ENCODE assay signal across 8 mouse cellular contexts in genomic region chr2:84740608-84741333, GRCm38 (mm10). TPM values are rescaled to one million over a fixed set of nuclear protein-coding genes. Genes with fewer than 3 reads are reported as not detected.
DNase-seq lines count a peak whose midpoint lies in the region; ATAC-seq and TF ChIP-seq lines count a peak whose summit lies in the region.

No protein-coding gene starts in this region.

- no peak for TF ChIP-seq EP300 in heart, adult 2 months (IDR thresholded peaks at IDR 0.05; ENCODE audit: insufficient read depth, low read depth, low read length)

- H3K27ac ChIP-seq in heart, adult 2 months = no peak overlapping the region
- peak overlapping the region; percentile 100 for H3K27ac ChIP-seq in heart, embryonic 15.5 days
- H3K27ac ChIP-seq in limb, embryonic 10.5 days = peak overlapping the region; percentile 100
- H3K27ac ChIP-seq in midbrain, embryonic 16.5 days (ENCODE audit: low read length) = 0 out of 2 replicates have a peak overlapping the region, but pooled peaks have one; percentile 96

- no peak overlapping the region for H3K4me3 ChIP-seq in heart, adult 2 months
- H3K4me3 ChIP-seq in heart, embryonic 15.5 days = peak overlapping the region; percentile 18; the same call in 1 of the 2 replicates
- peak overlapping the region; percentile 95 for H3K4me3 ChIP-seq in limb, embryonic 10.5 days
- no peak overlapping the region for H3K4me3 ChIP-seq in midbrain, embryonic 16.5 days (ENCODE audit: low read depth, low read length)

- intact Hi-C loops in heart, adult 2 months (cut with DNase I) = loop anchor here (2.0 kb wide), 1 partner anchor 58 kb away; the partner anchor contains the start of gene Ube2l6
- intact Hi-C loops in heart, postnatal 25 days (cut with DNase I) = loop anchor here (2.0 to 5.0 kb wide), 2 partner anchors 16 to 57 kb away; partner anchors contain the start of gene Ube2l6

- peak; percentile 60 for TF ChIP-seq CTCF in heart, adult 2 months (IDR thresholded peaks at IDR 0.05)

- TF ChIP-seq POLR2A in heart, adult 2 months (IDR thresholded peaks at IDR 0.05; ENCODE audit: insufficient read depth, low read depth, low read length) = no peak

- no peaks in the 10 kb centered on the region for H3K9me3 ChIP-seq in heart, embryonic 15.5 days (replicated peaks)
- H3K9me3 ChIP-seq in limb, embryonic 10.5 days (replicated peaks) = no peaks in the 10 kb centered on the region
- no peaks in the 10 kb centered on the region for H3K9me3 ChIP-seq in midbrain, embryonic 16.5 days (replicated peaks; ENCODE audit: control insufficient read depth, low read length, poor library complexity, severe bottlenecking)

- peak; percentile 44 for ATAC-seq in activated CD4-positive, CD25-positive, alpha-beta regulatory T cell, adult 4 months
- no peak for ATAC-seq in heart, embryonic 15.5 days (replicated peaks; ENCODE audit: insufficient number of reproducible peaks, insufficient read depth, low FRiP score, low read depth)
- ATAC-seq in midbrain, embryonic 16.5 days = no peak

- H3K79me2 ChIP-seq in heart, adult 2 months (replicated peaks; ENCODE audit: control insufficient read depth, insufficient read depth, low read length) = no peaks in the 10 kb centered on the region

- no peaks in the 10 kb centered on the region for H3K36me3 ChIP-seq in heart, adult 2 months (ENCODE audit: control insufficient read depth, insufficient read depth, low read length)
- H3K36me3 ChIP-seq in heart, embryonic 15.5 days = no peaks in the 10 kb centered on the region
- peaks cover 26% of the 10 kb centered on the region for H3K36me3 ChIP-seq in limb, embryonic 10.5 days
- H3K36me3 ChIP-seq in midbrain, embryonic 16.5 days (ENCODE audit: control insufficient read depth, insufficient read depth, low read length) = no peaks in the 10 kb centered on the region

- H3K9ac ChIP-seq in heart, adult 2 months (ENCODE audit: low read depth, low read length) = no peak overlapping the region
- H3K9ac ChIP-seq in heart, embryonic 15.5 days = 0 out of 2 replicates have a peak overlapping the region, but pooled peaks have one; percentile 8
- H3K9ac ChIP-seq in midbrain, embryonic 16.5 days (ENCODE audit: low read depth, low read length) = no peak overlapping the region

- H3K4me2 ChIP-seq in heart, embryonic 15.5 days = peak overlapping the region; percentile 91
- peak overlapping the region; percentile 89 for H3K4me2 ChIP-seq in midbrain, embryonic 16.5 days (ENCODE audit: low read length)

- WGBS in heart, adult 2 months = 68% methylated on average over 15 of the region's 15 CpGs
- WGBS in heart, embryonic 15.5 days = 71% methylated on average over 15 of the region's 15 CpGs
- 87% methylated on average over 15 of the region's 15 CpGs for WGBS in limb, embryonic 10.5 days
- WGBS in midbrain, embryonic 16.5 days = 74% methylated on average over 15 of the region's 15 CpGs

- DNase-seq in heart, adult 2 months = no peak
- DNase-seq in heart, postnatal 25 days (ENCODE audit: low spot score) = no peak
- DNase-seq in limb, embryonic 10.5 days (ENCODE audit: low spot score) = no peak
- DNase-seq in natural killer cell, adult 2 months (ENCODE audit: low spot score in 2 of 2) = no peak
- DNase-seq in frontal cortex, postnatal 14 days (ENCODE audit: low spot score in 2 of 2) = no peak

- no peaks in the 10 kb centered on the region; the same call in 1 of the 2 replicates for H3K4me1 ChIP-seq in heart, adult 2 months (ENCODE audit: control insufficient read depth, insufficient read depth, low read length)
- H3K4me1 ChIP-seq in heart, embryonic 15.5 days (replicated peaks) = peaks cover 67% of the 10 kb centered on the region
- H3K4me1 ChIP-seq in limb, embryonic 10.5 days = peaks cover 76% of the 10 kb centered on the region
- peaks cover 60% of the 10 kb centered on the region for H3K4me1 ChIP-seq in midbrain, embryonic 16.5 days (ENCODE audit: control insufficient read depth, insufficient read depth, low read length)

- H3K27me3 ChIP-seq in heart, adult 2 months (ENCODE audit: control insufficient read depth, insufficient read depth, low read length) = peaks cover 2% of the 10 kb centered on the region
- 0 out of 2 replicates have a peak, but pooled peaks cover 7% of the 10 kb centered on the region for H3K27me3 ChIP-seq in heart, embryonic 15.5 days
- H3K27me3 ChIP-seq in limb, embryonic 10.5 days (ENCODE audit: low read depth, poor library complexity, severe bottlenecking) = no peaks in the 10 kb centered on the region
- H3K27me3 ChIP-seq in midbrain, embryonic 16.5 days (ENCODE audit: control insufficient read depth, insufficient read depth, low read depth, low read length) = no peaks in the 10 kb centered on the region

RNA-seq across cellular contexts. Expression of gene Gm19426, which starts 2.7 kb away (rescaled TPM):
- total RNA-seq in heart, adult 2 months (2021) = 1 to 10 TPM; 1.8 to 2.0 TPM
- polyA plus RNA-seq in heart, adult 2 months (2012; rRNA removed) = 1.5 and 1.7 TPM in 2 replicates
- 1 to 10 TPM; 1.8 to 1.9 TPM for total RNA-seq in heart, postnatal 25 days (2021)
- not detected for polyA plus RNA-seq in activated CD4-positive, CD25-positive, alpha-beta regulatory T cell, adult 4 months (2017; shearing (Covaris generic))
- 5.1 and 5.3 TPM in 2 replicates for polyA plus RNA-seq in heart, embryonic 15.5 days (2015; fragmentation: Nextera tagmentation; extraction: Ambion mirVana)
- polyA plus RNA-seq in limb, embryonic 10.5 days (2016; fragmentation: Nextera tagmentation; extraction: Ambion mirVana) = 7.6 and 8.2 TPM in 2 replicates
- 4.3 and 4.8 TPM in 2 replicates for polyA plus RNA-seq in midbrain, embryonic 16.5 days (2015; fragmentation: Nextera tagmentation; extraction: Ambion mirVana)

RNA-seq across cellular contexts. Expression of gene Ypel4, which starts 6.9 kb away (rescaled TPM):
- under 1 TPM; 0.44 to 0.45 TPM for total RNA-seq in heart, adult 2 months (2021)
- 1.5 and 1.7 TPM in 2 replicates for polyA plus RNA-seq in heart, adult 2 months (2012; rRNA removed)
- 1 to 10 TPM in 1 of 2 experiments, under 1 TPM in 1; 0.94 to 1.1 TPM for total RNA-seq in heart, postnatal 25 days (2021)
- 1 to 10 TPM in 1 of 2 experiments, under 1 TPM in 1; 0.64 to 1.1 TPM for polyA plus RNA-seq in activated CD4-positive, CD25-positive, alpha-beta regulatory T cell, adult 4 months (2017; shearing (Covaris generic))
- 3.0 and 3.8 TPM in 2 replicates for polyA plus RNA-seq in heart, embryonic 15.5 days (2015; fragmentation: Nextera tagmentation; extraction: Ambion mirVana)
- polyA plus RNA-seq in limb, embryonic 10.5 days (2016; fragmentation: Nextera tagmentation; extraction: Ambion mirVana) = 5.7 and 9.6 TPM in 2 replicates
- 27.7 and 28.1 TPM in 2 replicates for polyA plus RNA-seq in midbrain, embryonic 16.5 days (2015; fragmentation: Nextera tagmentation; extraction: Ambion mirVana)

RNA-seq across cellular contexts. Expression of gene Clp1, which starts 13.6 kb away (rescaled TPM):
- 1 to 10 TPM; 4.0 to 4.6 TPM for total RNA-seq in heart, adult 2 months (2021)
- polyA plus RNA-seq in heart, adult 2 months (2012; rRNA removed) = 3.5 and 7.4 TPM in 2 replicates
- total RNA-seq in heart, postnatal 25 days (2021) = 1 to 10 TPM; 4.9 TPM
- 10 to 100 TPM; 47.4 to 47.7 TPM for polyA plus RNA-seq in activated CD4-positive, CD25-positive, alpha-beta regulatory T cell, adult 4 months (2017; shearing (Covaris generic))
- 12.8 and 18.6 TPM in 2 replicates for polyA plus RNA-seq in heart, embryonic 15.5 days (2015; fragmentation: Nextera tagmentation; extraction: Ambion mirVana)
- polyA plus RNA-seq in limb, embryonic 10.5 days (2016; fragmentation: Nextera tagmentation; extraction: Ambion mirVana) = 57.8 and 58.8 TPM in 2 replicates
- polyA plus RNA-seq in midbrain, embryonic 16.5 days (2015; fragmentation: Nextera tagmentation; extraction: Ambion mirVana) = 20.1 and 23.0 TPM in 2 replicates

RNA-seq across cellular contexts. Expression of gene Zdhhc5, which starts 25.8 kb away (rescaled TPM):
- 10 to 100 TPM; 62.8 to 72.5 TPM for total RNA-seq in heart, adult 2 months (2021)
- 47.6 and 61.2 TPM in 2 replicates for polyA plus RNA-seq in heart, adult 2 months (2012; rRNA removed)
- 10 to 100 TPM; 61.4 to 62.1 TPM for total RNA-seq in heart, postnatal 25 days (2021)
- 10 to 100 TPM; 13.7 to 14.5 TPM for polyA plus RNA-seq in activated CD4-positive, CD25-positive, alpha-beta regulatory T cell, adult 4 months (2017; shearing (Covaris generic))
- 20.2 and 22.4 TPM in 2 replicates for polyA plus RNA-seq in heart, embryonic 15.5 days (2015; fragmentation: Nextera tagmentation; extraction: Ambion mirVana)
- 33.7 and 34.3 TPM in 2 replicates for polyA plus RNA-seq in limb, embryonic 10.5 days (2016; fragmentation: Nextera tagmentation; extraction: Ambion mirVana)
- polyA plus RNA-seq in midbrain, embryonic 16.5 days (2015; fragmentation: Nextera tagmentation; extraction: Ambion mirVana) = 19.5 and 21.3 TPM in 2 replicates

RNA-seq across cellular contexts. Expression of gene Serping1, which starts 34.5 kb away (rescaled TPM):
- total RNA-seq in heart, adult 2 months (2021) = 10 to 100 TPM; 79.7 to 81.5 TPM
- 268 and 301 TPM in 2 replicates for polyA plus RNA-seq in heart, adult 2 months (2012; rRNA removed)
- total RNA-seq in heart, postnatal 25 days (2021) = 10 to 100 TPM; 68.8 to 75.7 TPM
- polyA plus RNA-seq in activated CD4-positive, CD25-positive, alpha-beta regulatory T cell, adult 4 months (2017; shearing (Covaris generic)) = not detected
- polyA plus RNA-seq in heart, embryonic 15.5 days (2015; fragmentation: Nextera tagmentation; extraction: Ambion mirVana) = 45.2 and 53.2 TPM in 2 replicates
- polyA plus RNA-seq in limb, embryonic 10.5 days (2016; fragmentation: Nextera tagmentation; extraction: Ambion mirVana) = 9.3 and 10.8 TPM in 2 replicates
- polyA plus RNA-seq in midbrain, embryonic 16.5 days (2015; fragmentation: Nextera tagmentation; extraction: Ambion mirVana) = 28.3 and 29.0 TPM in 2 replicates

Comparison
In these comparisons a context has a peak if more than half of its experiments do, and no peak if none do; other contexts are left out.
1. H3K4me3 ChIP-seq: peak in heart, embryonic 15.5 days (single experiment) and limb, embryonic 10.5 days (single experiment); none in heart, adult 2 months (single experiment) and midbrain, embryonic 16.5 days (single experiment).